Mouse (Mus musculus): ENCODE measurements around the gene Gm10600.
"Not testable (repeated sequence)": the region's sequence is repeated elsewhere in the genome, so short reads cannot be mapped to it uniquely, and the experiment has no call there.

The Gm10600 gene

GRCm38 (mm10) chr4:42240339-42240738 lies at the start of gene Gm10600:
Gm10600 (plus strand) TSS chr4:42240639.
- not testable (repeated sequence) for DNase-seq (ENCODE audit: low spot score in 2 of 2)

- DNase-seq (ENCODE audit: low spot score in 2 of 2) = not testable (repeated sequence)
Observed at GRCm38 (mm10) chr4:42255467-42255866, 15.0 kb downstream of the Gm10600 start, which contains the start of gene Ccl21b. Ccl21b (plus strand) TSS chr4:42255767.

All from urinary bladder, postnatal 4 days (tissue).